In the genomic region with DNA sequence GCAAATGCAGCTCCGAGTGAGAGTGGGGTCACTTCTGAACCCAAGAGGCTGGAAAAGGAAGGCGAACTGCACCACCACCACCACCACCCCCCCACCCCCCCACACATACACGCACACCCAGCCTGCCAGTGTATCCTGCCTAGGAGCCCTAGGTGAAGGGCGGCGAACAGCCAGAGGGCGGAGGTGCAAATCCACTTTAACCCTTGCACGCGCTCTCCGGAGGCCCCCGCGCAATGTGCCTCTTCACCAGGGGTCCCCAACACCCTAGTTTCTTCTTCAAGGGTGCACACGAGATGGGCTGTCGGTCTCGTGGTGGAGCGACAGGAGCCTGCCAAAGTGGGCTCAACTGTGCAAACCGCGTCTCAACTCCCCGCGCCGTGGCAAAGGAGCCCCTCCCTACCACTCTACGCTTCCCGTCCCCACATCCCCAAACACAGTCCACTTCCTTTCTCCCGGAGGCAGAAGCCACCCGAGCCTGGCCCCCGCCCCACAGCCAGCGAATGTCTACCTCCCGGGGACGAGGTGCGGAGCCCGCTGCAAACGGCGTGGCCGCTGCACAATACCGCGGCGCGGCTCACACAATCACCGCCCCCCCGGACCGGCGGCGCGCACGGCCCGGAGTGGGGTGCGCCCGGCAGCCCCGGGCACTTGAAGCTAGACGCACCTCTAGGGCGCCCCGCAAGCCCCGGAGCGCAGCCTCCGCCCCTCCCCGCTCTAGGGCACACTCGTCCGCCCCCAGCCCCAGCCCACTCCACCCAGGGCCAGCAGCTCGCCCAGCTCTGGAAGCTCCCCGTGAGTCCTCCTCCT, we compare ENCODE assay signal across 8 mouse cellular contexts. TPM values are rescaled to one million over a fixed set of nuclear protein-coding genes. Genes with fewer than 3 reads are reported as not detected.
DNase-seq lines count a peak whose midpoint lies in the region; ATAC-seq and TF ChIP-seq lines count a peak whose summit lies in the region.

No protein-coding gene starts in this region.

- H3K27me3 ChIP-seq in heart, embryonic 11.5 days (ENCODE audit: control insufficient read depth, insufficient read depth, low read length): no peaks in the 10 kb centered on the region
- no peaks in the 10 kb centered on the region for H3K27me3 ChIP-seq in kidney, embryonic 16.5 days (ENCODE audit: insufficient read depth, low read length)

- WGBS in heart, embryonic 11.5 days (ENCODE audit: insufficient replicate concordance): under 1% methylated on average over 54 of the region's 59 CpGs
- under 1% methylated on average over 47 of the region's 59 CpGs for WGBS in kidney, embryonic 16.5 days

- peak; percentile 47 for ATAC-seq in common myeloid progenitor, adult 5-6 weeks (replicated peaks; ENCODE audit: low read depth, poor library complexity, severe bottlenecking)
- peak; percentile 40 for ATAC-seq in heart, embryonic 11.5 days (replicated peaks; ENCODE audit: insufficient number of reproducible peaks, low FRiP score, low TSS enrichment)
- peak; percentile 46 for ATAC-seq in kidney, embryonic 16.5 days (ENCODE audit: low FRiP score, low TSS enrichment)

- TF ChIP-seq CTCF in left cerebral cortex, adult 2 months (IDR thresholded peaks at IDR 0.05): no peak

- H3K27ac ChIP-seq in left cerebral cortex, adult 2 months: peak overlapping the region; percentile 90
- peak overlapping the region; percentile 95 for H3K27ac ChIP-seq in heart, embryonic 11.5 days (ENCODE audit: low read depth, low read length)
- peak overlapping the region; percentile 90 for H3K27ac ChIP-seq in kidney, embryonic 16.5 days (ENCODE audit: low read length)

- peak overlapping the region; percentile 100 for H3K4me2 ChIP-seq in heart, embryonic 11.5 days
- H3K4me2 ChIP-seq in kidney, embryonic 16.5 days (replicated peaks; ENCODE audit: low read depth, low read length): peak overlapping the region; percentile 99

- peaks cover 37% of the 10 kb centered on the region for H3K4me1 ChIP-seq in heart, embryonic 11.5 days (ENCODE audit: control insufficient read depth, insufficient read depth, low read length)
- peaks cover 51% of the 10 kb centered on the region for H3K4me1 ChIP-seq in kidney, embryonic 16.5 days (ENCODE audit: insufficient read depth, low read length)

- intact Hi-C loops in left cerebral cortex, adult 2 months (cut with DNase I): loop anchor here (2.0 kb wide), 1 partner anchor 97 kb away; no protein-coding TSS in a partner anchor

- DNase-seq in left cerebral cortex, adult 2 months (ENCODE audit: extremely low spot score in 1 of 2, low spot score in 2 of 2): peak; percentile 37 to 49
- DNase-seq in left cerebral cortex, adult 11 months (ENCODE audit: low spot score): no peak
- DNase-seq in lung, postnatal 36 days: peak; percentile 56
- DNase-seq in right cerebral cortex, postnatal 4 days: peak; percentile 49
- no peak for DNase-seq in layer of hippocampus, adult 9-11 months

- H3K9ac ChIP-seq in heart, embryonic 11.5 days (ENCODE audit: low read depth, low read length): peak overlapping the region; percentile 92
- peak overlapping the region; percentile 92 for H3K9ac ChIP-seq in kidney, embryonic 16.5 days (replicated peaks; ENCODE audit: low read length)

- peak overlapping the region; percentile 89 for H3K4me3 ChIP-seq in left cerebral cortex, adult 2 months
- peak overlapping the region; percentile 91 for H3K4me3 ChIP-seq in heart, embryonic 11.5 days (ENCODE audit: low read depth, low read length)
- peak overlapping the region; percentile 94 for H3K4me3 ChIP-seq in kidney, embryonic 16.5 days (ENCODE audit: low read length)

- no peaks in the 10 kb centered on the region for H3K9me3 ChIP-seq in heart, embryonic 11.5 days (replicated peaks; ENCODE audit: control insufficient read depth, low read length)
- no peaks in the 10 kb centered on the region for H3K9me3 ChIP-seq in kidney, embryonic 16.5 days (ENCODE audit: low read length)

- H3K36me3 ChIP-seq in heart, embryonic 11.5 days (ENCODE audit: control insufficient read depth, insufficient read depth, low read length): peaks cover 3% of the 10 kb centered on the region; the same call in 1 of the 2 replicates
- H3K36me3 ChIP-seq in kidney, embryonic 16.5 days (ENCODE audit: insufficient read depth, low read length): no peaks in the 10 kb centered on the region

RNA-seq across cellular contexts. Expression of gene 4930404H24Rik, which starts 49.0 kb away (rescaled TPM):
- total RNA-seq in left cerebral cortex, adult 2 months (2021): not detected
- total RNA-seq in common myeloid progenitor, adult 5-6 weeks (2017): not detected in 2 replicates
- not detected in 2 replicates for polyA plus RNA-seq in heart, embryonic 11.5 days (2014; fragmentation: Nextera tagmentation; extraction: Ambion mirVana)
- polyA plus RNA-seq in kidney, embryonic 16.5 days (2015; fragmentation: Nextera tagmentation; extraction: Ambion mirVana): not detected in 2 replicates

Comparison
In these comparisons a context has a peak if more than half of its experiments do, and no peak if none do; other contexts are left out.
1. DNase-seq: peak in left cerebral cortex, adult 2 months (2 of 2), lung, postnatal 36 days (single experiment) and right cerebral cortex, postnatal 4 days (single experiment); none in left cerebral cortex, adult 11 months (single experiment) and layer of hippocampus, adult 9-11 months (single experiment).
2. Peak in every context shown above with its lines, with median percentiles within 50 percentile points of each other: H3K27ac ChIP-seq, H3K4me3 ChIP-seq and ATAC-seq.